Mouse (Mus musculus) naive thymus-derived CD4-positive, alpha-beta T cell, adult 2 months (primary cell): Measurements from ENCODE around the gene Zfp536.

ENCODE experiments used
- DNase-seq: peaks from one replicate; pipeline ENCODE4 v3.0.0-alpha.2; 2011; ENCODE audit warnings: low read depth

Zfp536 gene

DNA sequence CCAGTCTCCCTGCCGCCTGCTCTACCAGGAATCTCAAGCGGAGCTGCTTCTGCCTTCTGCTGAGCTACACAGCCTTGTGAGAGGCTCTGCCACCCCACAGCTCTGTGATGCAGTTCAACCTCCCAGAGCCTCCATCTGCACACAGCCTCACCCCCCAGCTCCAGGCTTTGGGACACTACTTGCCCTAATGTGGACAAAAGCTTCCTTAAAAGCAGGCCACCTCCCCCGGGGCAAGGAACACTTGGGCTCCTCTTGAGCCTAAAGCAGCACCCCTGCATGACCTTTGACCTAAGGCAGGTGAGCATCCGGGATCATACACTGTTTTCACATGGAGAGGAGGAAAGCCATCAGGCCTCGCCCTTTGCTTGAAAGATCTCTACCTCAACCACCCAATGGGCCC is 219.0 kb downstream of the Zfp536 start:
- DNase-seq: no peak

GRCm38 (mm10) chr7:37553646-37554045 is 219.8 kb downstream of the Zfp536 start:
- no peak for DNase-seq

DNA sequence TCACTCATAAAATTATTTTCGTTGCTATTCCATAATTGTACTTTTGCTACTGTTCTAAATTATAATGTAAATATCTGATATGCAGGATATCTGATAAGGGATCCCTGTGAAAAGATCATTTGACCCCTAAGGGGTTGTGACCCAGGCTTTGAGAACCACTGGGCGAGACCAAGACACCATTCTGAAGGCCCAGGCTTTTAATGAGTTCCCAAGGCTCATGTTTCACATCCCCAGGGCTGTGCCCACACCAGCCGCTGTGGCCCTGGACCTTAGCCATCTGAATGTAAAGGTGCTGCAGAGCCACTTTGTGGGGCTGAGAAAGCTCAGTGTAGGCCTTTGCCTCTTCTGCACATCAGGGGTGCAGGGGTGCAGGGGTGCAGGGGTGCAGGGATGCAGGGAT is 221.1 kb downstream of the Zfp536 start:
- DNase-seq: no peak

DNA sequence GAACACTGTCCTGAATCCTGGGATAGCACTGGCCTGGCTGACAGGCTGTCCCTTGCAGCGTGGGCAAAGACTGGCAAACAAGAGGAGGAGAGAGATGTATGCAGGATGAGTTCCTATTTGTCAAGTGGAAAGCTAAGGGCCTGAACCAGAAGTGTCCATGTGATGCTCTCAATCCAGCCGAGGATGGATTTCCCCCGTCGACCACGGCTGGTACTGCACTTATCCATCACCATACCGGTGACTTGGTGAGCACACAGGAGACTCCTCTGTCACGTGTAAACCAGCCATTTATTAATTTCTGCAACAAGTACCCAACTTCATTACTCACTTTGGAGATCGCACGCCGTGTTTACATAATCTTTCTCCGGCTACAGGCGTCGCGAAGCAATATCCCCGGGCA is 224.6 kb downstream of the Zfp536 start:
- DNase-seq: no peak

- no peak for DNase-seq
Observed at GRCm38 (mm10) chr7:37544011-37544410, 229.4 kb downstream of the Zfp536 start.

DNA sequence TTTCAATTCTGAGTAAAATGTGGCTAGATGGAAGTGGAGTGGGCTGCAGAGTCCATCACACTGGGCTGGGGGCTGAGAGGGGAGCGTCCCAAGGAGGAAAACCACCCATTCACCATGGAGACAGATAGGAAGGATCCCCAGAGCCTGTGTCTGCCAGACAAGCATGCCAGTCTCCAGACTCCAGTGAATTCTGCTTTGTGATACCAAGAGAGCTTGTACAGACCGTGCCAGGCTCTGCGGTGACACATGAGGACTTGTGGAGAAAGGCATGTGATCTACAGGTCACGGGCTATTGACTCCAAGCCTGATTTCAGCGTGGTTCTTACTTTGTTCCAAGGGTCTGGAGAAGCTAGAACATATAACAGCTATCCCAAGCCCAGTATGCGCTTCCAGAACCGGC is 230.5 kb downstream of the Zfp536 start:
- DNase-seq: no peak

DNA sequence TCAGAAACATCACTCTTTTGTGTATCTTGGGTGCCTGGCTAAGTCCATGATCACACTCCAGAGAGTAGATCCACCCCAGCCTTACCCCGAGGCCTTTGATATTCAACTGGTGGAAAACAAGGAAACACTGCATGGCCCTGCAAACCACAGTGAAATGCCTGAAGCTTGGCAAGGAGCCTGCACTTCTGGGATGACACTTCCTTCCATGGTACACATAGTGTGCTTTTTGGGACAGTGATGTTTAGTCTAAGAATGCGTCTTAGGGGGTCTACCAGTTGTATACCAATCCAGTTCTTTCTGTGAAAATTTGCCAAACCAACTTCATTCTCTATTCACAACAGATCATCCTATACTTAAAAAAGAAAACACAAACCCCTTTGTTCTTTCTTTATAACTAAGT is 242.3 kb downstream of the Zfp536 start:
- DNase-seq: no peak

GRCm38 (mm10) chr7:37528311-37528710 is 245.1 kb downstream of the Zfp536 start:
- DNase-seq: no peak

GRCm38 (mm10) chr7:37527890-37528289 is 245.6 kb downstream of the Zfp536 start:
- DNase-seq: no peak

DNA sequence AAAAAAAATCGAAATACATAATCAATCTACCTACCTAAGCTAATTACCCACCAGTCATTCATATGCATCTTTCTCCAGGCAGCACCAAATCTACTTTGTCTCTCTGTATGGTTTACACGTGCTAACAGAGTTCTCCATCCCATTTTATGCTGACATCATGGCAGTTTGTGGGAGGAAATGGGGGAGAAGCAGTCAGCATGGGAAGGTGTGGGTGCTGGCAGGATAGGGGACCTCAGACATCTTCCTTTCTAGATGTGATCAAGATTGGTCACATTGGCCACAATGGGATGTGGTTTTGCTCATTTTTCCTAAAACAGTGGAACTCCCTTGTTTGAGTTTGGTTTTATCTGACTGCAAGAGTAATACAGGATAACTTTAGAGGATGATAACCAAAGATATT is 252.0 kb downstream of the Zfp536 start:
- DNase-seq: no peak

- no peak for DNase-seq
Observed at GRCm38 (mm10) chr7:37510933-37511675, 262.3 kb downstream of the Zfp536 start.

- no peak for DNase-seq
Observed at GRCm38 (mm10) chr7:37509700-37510099, 263.7 kb downstream of the Zfp536 start.

GRCm38 (mm10) chr7:37505548-37505947 is 267.9 kb downstream of the Zfp536 start:
- no peak for DNase-seq

DNA sequence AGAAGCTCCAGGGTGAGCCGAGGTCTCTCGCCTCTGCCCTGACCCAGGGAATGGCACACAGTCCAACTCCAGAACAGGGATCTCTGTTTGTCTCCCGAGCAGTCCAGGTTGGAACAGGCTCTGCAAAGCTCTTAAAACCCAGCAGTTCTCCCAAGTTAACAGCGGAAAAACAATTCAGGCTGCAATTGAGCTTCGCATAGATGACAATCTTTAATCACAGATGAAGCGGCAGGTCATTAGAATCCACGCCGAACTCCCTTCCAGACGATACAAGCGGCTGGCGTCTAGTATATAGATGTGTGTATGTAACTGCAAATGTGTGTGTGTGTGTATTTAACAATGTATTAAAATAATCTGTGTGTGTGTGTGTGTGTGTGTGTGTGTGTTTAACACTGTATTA is 268.3 kb downstream of the Zfp536 start:
- no peak for DNase-seq

DNA sequence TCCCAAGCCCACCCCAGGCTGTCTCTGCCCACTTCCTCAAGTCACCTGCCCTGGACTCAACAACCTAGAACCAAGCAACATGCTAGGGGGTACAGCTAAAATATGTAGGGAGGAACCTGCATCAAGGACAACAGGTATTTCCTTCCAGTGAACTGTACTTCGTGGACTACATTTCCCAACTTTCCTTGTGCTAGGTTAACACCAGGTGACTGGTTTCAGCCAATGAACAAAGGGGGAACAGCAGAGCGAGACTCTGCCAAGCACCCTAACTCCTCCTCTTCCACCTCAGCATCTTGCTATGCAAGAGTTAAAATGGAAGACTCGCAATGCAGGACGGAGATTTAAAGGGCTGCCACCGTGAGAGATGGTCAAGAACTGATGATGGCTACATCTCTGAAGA is 274.6 kb downstream of the Zfp536 start:
- peak; percentile 31 for DNase-seq

DNA sequence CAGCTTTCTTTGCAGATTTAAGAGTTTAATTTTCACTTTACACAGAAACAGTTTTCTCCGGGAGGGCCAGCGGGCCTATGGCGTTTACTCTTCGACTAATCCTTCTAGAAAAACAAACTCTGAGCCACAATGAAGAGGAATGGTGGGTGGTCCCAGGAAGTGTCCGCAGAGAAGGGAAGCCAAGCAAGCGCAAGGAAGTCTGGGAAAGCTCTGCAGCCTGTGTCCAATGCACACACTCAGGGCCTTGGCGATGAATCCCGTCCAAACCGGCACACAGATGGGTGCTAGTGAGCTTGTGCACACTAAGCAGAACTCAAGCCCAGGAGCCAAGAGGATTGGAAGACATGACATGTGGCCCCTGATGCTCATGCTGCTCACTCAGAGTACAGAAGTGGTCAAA is 276.9 kb downstream of the Zfp536 start:
- no peak for DNase-seq

GRCm38 (mm10) chr7:37490312-37490711 is 283.1 kb downstream of the Zfp536 start:
- peak; percentile 89 for DNase-seq

GRCm38 (mm10) chr7:37484946-37485345 is 288.5 kb downstream of the Zfp536 start:
- no peak for DNase-seq

- peak; percentile 30 for DNase-seq
Observed at GRCm38 (mm10) chr7:37482564-37482963, 290.9 kb downstream of the Zfp536 start.

DNA sequence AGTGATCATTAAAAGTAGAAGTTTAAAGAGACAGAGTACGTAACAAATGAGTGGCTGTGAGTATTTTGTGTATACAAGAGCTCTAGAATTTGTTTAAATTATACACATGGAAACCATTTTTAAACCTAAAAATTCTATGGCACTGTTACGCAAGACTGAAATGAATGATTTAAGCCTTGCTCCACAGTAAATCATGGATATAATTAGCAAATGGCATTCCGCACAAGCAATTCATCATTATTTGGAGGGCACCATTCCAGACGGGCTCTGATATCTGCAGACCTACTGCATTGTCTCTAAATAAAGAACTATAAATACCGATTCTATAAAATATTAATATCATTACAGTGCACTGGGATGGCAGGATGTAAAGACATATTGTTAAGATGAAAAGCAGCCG is 292.3 kb downstream of the Zfp536 start:
- no peak for DNase-seq

DNA sequence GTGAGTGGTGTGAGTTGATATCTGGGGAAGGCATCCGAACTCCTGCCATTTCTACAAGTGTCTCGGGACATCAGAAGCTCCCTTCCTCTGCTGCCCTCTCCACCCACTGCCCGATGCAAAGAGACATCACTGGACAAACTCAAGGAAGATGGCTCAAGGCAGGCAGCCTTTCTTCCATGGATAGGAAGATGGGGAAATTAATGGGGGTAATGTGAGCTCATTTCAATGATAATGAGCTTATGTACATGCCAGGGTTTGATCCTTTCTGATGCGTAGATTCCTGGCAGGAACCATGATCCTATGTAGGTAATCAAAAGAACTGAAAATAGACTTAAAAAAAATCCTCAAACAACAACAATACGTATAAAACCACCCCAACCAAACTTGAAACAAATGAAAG is 296.1 kb downstream of the Zfp536 start:
- no peak for DNase-seq

GRCm38 (mm10) chr7:37475485-37475884 is 298.0 kb downstream of the Zfp536 start:
- no peak for DNase-seq

- DNase-seq: no peak
Observed at GRCm38 (mm10) chr7:37474284-37474683, 299.2 kb downstream of the Zfp536 start.

GRCm38 (mm10) chr7:37473311-37474084 is 299.9 kb downstream of the Zfp536 start:
- no peak for DNase-seq
